Mouse (Mus musculus) cortical plate, adult 2 months (tissue): Measurements from ENCODE around the gene Rtl8a. TPM values are rescaled to one million over a fixed set of nuclear protein-coding genes. Genes with fewer than 3 reads are reported as not detected.
A peak's percentile ranks its signal among the peaks of the same experiment; 100 is the strongest.
"Not testable (repeated sequence)": the region's sequence is repeated elsewhere in the genome, so short reads cannot be mapped to it uniquely, and the experiment has no call there.

Source experiments
- H3K27ac ChIP-seq: fragments of 200-500 bp; 2 replicates; pipeline ENCODE4 v1.5.1; 2012; ENCODE audit warnings: low read length, control low read depth, inconsistent platforms; ENCODE audit not compliant: insufficient read depth
- H3K4me1 ChIP-seq: fragments of 200-500 bp; 2 replicates; pipeline ENCODE4 v1.6.1; 2011; ENCODE audit warnings: low read length; ENCODE audit not compliant: control insufficient read depth, insufficient read depth
- H3K4me3 ChIP-seq: fragments of 200-500 bp; 2 replicates; pipeline ENCODE4 v1.5.1; 2011; ENCODE audit warnings: mild to moderate bottlenecking, low read length, control low read depth; ENCODE audit not compliant: insufficient read depth
- CTCF ChIP-seq: fragments of 200-500 bp; IDR thresholded peaks from 2 replicates; pipeline ENCODE4 v1.5.1; 2011; ENCODE audit warnings: mild to moderate bottlenecking, control low read depth, low read length; ENCODE audit not compliant: insufficient read depth; ENCODE audit errors: extremely low read depth
- POLR2A ChIP-seq: fragments of 200-500 bp; IDR thresholded peaks from 2 replicates; pipeline ENCODE4 v1.6.1; 2011; ENCODE audit warnings: mild to moderate bottlenecking, low read length, control low read depth; ENCODE audit not compliant: insufficient read depth; ENCODE audit errors: extremely low read depth
- polyA plus RNA-seq: library from polyadenylated mRNA; depleted of rRNA; stranded (reverse); fragments of >200 nt; gene quantifications from 2 replicates; pipeline ENCODE4 v1.2.3, GENCODE M21; 2012; rRNA removed

The Rtl8a gene
- 248 and 263 TPM in 2 replicates for polyA plus RNA-seq

DNA sequence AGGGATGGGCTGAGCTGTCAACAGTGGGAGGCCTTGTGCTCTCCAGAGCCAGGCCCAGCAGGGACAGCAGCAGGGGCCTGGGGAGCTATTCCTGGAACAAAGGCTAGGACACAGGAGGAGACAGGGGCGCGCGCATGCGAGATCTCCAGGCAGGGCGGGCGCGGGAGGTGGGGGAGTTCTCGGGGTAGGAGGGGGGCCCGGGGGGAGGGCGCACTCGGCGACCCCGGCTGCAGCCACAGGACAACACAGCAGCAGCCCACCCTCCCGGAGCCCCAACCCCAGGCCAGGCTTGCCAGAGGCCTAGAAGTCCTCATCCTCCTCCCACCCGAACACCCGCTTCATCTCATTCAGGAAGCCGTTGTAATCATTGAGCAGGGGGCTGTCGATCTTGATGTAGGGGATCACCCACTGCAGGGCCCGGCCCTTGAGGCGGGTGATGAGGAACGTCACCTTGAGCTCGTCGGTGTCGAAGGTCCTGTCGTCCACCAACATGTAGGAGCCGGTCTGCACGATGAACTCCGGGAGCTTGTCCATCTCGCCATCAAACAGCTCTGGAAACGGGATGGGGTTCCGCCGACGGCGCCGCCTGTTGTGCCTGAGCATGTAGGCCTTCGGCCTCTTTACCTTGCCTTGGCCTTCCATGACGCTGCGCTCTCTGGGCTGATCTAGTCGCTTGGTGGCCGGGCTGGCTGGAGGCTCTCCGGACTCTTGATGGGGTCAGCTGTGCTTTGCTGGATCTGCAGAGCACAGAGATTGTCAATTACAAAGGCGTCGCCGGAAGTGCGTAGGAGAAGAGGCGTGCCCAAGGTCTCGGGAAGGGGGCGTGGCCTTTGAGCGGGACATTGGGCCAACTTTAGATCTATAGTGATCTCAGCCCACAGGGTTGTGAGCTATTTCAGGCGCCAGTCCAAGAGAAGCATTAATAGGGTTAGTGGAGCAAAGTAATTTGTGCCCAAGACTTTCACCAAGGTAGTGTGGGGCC is at the start of gene Rtl8a:
Gene Rtl8a (minus strand): TSS at position 703 of the 982 bp plus-strand sequence.
- TF ChIP-seq POLR2A: peak; percentile 51; the same call in 1 of the 2 replicates
- not testable (repeated sequence) for H3K4me1 ChIP-seq
- Histone ChIP-seq H3K4me3 (peak within 1 kb of the TSS; percentile 21; the same call in 1 of the 2 replicates), H3K27ac (peak within 1 kb of the TSS; percentile 71)

DNA sequence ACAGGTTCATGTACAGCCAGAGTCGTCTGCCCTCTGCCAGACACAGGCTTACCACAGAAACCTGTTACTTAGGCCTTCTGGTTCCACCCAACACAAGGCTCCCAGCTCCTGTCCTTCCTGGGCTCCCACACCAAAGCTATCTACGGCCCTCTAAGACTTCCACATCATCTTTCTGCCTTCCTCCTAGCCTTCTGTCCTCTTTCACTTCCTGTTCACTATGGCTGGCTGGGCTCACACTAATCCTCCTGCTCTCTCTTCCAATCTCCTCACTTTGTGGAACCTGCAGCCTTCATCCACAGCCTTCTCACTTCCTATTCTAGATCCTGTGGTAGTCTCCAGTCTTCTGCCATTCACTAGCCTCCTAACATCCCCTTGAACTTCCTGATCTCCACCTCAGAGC is 49.7 kb upstream of the Rtl8a start:
- Histone ChIP-seq H3K4me1 (no peaks in the 10 kb centered on the region), H3K27ac (no peak overlapping the region), H3K4me3 (no peak overlapping the region)
- TF ChIP-seq CTCF (no peak), POLR2A (no peak)

DNA sequence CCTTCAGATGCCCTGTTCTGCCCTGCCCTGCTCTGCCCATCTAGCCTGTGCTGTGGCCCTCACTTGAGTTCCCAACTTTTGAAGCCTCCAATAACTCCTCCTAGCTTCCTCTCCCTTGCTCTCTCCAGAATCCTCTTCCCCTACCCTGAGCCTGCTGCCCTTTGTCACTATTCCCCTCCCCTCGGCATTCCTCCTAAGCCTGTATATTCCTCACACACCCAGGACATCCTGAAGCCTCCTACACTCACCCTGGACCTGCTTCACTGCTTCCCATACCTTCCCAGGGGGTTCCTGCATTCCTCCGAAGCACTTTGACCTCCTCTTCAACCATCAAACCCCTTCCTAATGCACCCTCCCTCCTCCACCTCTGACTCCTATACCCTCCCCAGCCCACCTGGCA is 48.6 kb upstream of the Rtl8a start:
- H3K27ac ChIP-seq: no peak overlapping the region
- H3K4me3 ChIP-seq: no peak overlapping the region
- H3K4me1 ChIP-seq: no peaks in the 10 kb centered on the region
- TF ChIP-seq POLR2A: no peak

DNA sequence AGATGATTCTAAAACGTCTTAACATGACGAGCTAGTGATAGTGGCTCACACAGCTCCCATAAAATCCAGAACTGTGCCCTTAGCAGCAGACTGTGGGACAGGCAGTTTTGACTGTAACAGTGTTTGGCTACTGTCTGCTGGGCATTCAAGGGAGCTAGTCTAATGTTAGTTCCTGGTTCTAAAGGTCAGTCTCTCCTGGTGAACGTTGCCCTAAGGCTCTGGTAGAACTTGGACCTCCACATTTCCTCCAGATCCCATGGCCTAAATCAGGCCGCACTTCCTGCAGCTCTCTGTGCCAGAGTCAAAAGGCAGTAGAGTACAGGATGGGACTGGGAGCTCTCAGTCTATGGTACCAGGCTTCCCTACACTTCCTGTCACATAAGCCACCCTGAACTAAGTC is 41.2 kb upstream of the Rtl8a start:
- H3K4me3 ChIP-seq, H3K27ac ChIP-seq, H3K4me1 ChIP-seq: not testable (repeated sequence)

DNA sequence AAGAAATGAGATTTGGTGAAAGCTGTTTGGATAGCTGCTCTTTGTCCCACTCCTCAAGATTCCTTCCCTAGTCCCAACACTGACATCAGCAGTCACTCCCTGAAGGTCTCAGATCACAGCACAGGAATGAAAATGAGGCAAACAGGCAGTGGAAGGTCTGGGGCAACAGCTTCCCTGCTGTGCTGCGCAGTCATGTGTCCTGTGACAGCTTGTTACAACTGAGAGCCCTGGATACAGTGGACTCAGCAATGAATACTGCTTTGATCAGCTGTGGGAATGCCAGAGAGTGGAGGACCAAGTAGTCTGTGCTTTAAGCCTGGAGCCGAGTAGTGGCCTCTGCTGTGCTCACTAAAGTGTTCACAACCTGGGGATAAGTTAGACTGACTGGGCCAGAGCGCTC is 39.2 kb upstream of the Rtl8a start:
- H3K4me3 ChIP-seq, H3K4me1 ChIP-seq, H3K27ac ChIP-seq: not testable (repeated sequence)

DNA sequence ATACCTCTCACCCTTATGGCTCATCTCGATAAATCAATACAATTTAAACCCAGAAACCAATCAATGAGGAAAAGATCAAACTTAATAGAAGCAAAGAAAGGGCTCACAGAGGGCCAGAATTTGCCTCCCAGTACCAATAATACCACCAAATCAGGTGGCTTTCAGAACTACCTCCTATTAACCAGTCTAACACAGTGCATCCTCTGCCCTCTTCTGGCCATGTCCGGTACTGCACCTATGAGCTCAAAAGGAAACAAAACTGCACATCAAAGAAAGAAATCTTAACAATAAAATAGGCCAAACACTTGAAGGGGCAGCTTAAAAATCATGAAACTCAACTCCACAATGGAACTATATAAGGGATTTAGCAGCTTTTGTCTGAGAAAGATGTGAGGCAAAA is 33.5 kb upstream of the Rtl8a start:
- not testable (repeated sequence) for H3K4me1 ChIP-seq, H3K4me3 ChIP-seq, H3K27ac ChIP-seq
- peak; percentile 27; the same call in 1 of the 2 replicates for TF ChIP-seq CTCF

DNA sequence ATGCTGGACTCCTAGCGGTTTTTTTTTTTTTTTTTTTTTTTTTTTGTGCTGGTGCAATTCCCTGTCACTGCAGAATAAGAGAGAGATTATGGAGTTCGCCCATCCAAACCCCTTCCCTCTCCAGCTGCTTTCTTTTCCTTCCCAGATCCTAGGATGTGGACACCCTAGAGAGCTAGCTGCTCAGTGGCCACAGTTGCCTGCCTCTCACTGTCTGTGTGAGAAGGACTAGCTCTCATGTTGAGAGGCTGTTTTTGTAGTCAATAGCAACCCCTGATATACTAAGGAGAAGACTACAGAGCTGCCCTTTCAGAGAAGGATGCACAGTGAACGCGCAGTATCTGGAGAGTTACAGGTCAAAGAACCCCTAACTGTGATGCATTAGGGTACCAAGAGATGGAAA is 27.2 kb upstream of the Rtl8a start:
- H3K4me1 ChIP-seq, H3K27ac ChIP-seq: not testable (repeated sequence)
- peak overlapping the region; percentile 5 for H3K4me3 ChIP-seq

DNA sequence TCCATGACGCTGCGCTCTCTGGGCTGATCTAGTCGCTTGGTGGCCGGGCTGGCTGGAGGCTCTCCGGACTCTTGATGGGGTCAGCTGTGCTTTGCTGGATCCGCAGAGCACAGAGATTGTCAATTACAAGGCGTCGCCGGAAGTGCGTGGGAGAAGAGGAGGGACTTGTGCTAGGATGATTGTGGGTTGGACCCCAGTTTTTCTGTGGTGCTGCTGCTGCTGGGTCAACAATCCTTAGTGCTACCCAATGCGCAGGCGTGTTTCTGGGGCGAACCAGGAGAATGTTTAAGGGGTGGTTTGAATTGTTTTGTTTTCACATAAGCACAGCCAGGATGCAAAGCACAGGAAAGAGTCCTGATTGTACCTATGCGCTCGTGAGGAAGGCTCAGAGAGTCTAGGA is 26.8 kb upstream of the Rtl8a start, which contains the start of gene Rtl8b:
Gene Rtl8b (minus strand): TSS at position 115 of the 400 bp plus-strand sequence.
- TF ChIP-seq CTCF: no peak
- peak; percentile 54; the same call in 1 of the 2 replicates for TF ChIP-seq POLR2A
- peak within 1 kb of the TSS; percentile 5 for H3K4me3 ChIP-seq
- H3K27ac ChIP-seq: no peak within 1 kb of the TSS
- H3K4me1 ChIP-seq: no peaks in the 10 kb centered on the region

DNA sequence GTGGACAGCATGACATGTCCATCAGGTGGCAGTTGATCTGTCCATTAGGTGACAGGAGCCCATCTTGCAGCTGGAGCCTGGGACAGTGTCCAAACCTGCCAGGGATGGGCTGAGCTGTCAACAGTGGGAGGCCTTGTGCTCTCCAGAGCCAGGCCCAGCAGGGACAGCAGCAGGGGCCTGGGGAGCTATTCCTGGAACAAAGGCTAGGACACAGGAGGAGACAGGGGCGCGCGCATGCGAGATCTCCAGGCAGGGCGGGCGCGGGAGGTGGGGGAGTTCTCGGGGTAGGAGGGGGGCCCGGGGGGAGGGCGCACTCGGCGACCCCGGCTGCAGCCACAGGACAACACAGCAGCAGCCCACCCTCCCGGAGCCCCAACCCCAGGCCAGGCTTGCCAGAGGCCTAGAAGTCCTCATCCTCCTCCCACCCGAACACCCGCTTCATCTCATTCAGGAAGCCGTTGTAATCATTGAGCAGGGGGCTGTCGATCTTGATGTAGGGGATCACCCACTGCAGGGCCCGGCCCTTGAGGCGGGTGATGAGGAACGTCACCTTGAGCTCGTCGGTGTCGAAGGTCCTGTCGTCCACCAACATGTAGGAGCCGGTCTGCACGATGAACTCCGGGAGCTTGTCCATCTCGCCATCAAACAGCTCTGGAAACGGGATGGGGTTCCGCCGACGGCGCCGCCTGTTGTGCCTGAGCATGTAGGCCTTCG is 26.2 kb upstream of the Rtl8a start:
- not testable (repeated sequence) for H3K4me3 ChIP-seq, H3K4me1 ChIP-seq, H3K27ac ChIP-seq

DNA sequence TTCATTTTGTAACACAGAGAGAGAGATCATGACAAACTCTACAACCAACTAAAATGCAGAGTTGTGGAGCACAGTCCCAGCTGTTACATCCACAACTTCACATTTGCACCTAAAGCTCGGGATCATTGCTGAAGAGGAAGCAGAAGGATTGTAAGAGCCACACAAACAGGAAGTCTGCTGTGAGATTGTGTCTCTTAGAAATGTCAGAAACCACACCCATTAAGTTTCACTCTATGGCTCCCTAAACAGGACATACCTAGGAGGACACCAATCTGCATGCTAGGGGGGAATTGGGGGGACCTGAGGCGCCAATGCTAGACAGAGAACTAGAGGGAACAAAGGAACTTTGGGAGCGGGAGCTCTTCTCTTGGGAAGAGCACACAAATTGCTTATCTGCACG is 9.4 kb upstream of the Rtl8a start:
- H3K27ac ChIP-seq, H3K4me3 ChIP-seq, H3K4me1 ChIP-seq: not testable (repeated sequence)
